Mouse (Mus musculus) spleen, postnatal 36 days (tissue): ENCODE measurements around the gene Nelfcd.

Experiments
- DNase-seq, 2 experiments: peaks; one replicate each; pipeline ENCODE4 v3.0.0; 2022; ENCODE audit warnings: low spot score in 2 of 2, mixed read lengths in 1 of 2

Nelfcd gene

DNA sequence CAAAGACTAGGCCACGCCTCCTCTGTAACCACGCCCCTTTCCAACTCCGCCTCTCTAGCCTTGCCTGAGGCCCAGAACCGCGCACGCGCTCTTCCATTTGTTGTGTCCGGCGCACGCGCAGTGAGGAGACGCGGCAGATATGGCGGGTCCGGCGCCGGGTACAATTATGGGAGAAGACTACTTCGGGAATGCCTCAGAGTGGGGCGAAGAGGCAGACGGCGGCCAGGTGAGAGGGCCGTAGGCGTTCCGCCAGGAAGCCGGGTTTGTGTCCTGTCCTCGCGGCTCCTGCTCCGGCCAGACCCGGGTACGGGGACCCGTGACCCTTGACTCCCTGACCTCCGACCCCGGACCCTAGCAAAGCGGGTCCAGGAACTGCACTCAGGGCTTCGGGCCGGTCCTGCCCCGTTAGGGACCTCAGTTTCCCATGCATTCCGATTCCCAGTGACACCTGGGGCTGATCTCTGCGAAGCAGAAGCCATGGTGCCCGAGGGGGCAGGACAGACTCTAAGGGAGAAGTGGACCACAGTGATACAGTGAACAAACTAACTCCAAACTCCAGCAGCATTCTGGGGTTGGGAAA is at the start of gene Nelfcd:
TSS of gene Nelfcd (plus strand) at position 74 of the 580 bp plus-strand sequence.
- peak; percentile 93 to 96 for DNase-seq

DNA sequence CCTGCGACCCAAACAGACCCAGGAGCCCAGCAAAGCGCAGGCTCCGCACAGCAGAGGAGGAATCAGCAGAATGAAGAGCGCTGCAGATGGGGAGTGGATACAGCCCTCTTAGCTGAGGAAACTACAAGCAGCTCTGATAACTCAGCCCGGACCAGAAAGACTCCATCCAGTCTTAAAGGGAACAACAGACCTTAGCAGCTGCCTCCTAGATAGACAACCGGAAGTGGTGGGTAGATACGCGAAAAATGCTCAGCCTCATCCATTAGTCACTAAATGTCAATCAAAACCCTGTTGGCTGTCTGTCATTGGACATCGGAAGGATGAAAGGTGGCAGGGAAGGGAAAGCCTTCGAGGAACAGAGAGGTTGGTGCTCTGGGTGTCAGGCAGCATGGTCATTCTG is 49.0 kb upstream of the Nelfcd start:
- DNase-seq: no peak

DNA sequence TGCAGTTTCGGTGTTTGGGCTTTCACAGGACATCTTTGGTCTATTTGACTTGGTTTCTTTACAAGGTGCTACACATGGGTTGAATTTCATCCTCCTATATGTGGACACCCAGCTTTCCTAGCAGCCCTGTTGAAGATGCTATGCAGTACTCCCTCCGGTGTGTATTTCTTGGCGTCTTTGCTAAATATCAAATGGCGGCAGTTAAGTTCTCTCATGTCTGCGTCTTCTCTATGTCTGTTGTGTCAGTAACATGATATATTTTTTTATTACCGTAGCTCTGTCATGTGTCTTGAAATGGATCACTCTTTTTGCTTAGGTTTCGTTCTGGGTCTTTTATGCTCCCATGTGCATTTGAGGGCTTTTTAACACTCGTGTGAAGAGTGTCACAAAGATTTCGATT is 34.6 kb upstream of the Nelfcd start:
- no peak for DNase-seq

DNA sequence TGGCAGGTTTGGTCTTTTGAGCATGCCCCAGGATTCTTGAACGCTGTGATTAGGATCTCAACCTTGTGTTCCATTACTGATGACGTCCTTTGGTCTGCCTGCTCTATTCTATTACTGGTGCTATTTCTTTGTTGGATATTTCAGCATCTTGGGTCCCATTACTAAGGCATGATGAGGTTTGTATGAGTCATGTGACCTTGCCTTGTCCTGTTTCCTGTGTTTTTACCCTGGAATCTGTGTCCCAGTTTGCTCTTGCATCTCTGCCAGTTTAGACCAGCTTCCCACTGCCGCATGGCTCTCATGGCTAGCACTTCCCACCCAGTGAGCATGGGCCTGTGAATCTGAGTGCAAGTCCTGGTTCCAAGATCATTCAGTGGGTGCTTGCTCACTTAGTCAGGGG is 23.7 kb upstream of the Nelfcd start:
- no peak for DNase-seq

DNA sequence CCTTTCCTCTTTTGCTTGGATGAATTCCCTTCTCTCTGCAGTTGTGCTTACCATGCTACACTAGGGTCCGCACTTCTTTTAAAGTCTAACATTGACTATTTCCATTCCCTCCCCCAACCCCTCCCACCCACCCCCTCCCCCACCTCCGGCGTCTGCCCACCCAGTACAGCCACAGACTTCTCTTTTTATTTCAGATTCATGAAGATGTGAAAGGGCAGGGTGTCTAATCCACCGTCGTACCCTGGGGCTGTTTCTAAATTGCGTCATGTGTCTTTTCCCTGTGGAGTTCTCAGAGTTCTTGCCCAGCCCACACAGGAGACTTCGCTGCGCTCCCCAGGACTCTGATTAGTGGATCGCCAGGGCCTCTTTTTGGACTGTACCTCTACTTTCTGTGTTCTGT is 23.1 kb upstream of the Nelfcd start:
- no peak for DNase-seq

DNA sequence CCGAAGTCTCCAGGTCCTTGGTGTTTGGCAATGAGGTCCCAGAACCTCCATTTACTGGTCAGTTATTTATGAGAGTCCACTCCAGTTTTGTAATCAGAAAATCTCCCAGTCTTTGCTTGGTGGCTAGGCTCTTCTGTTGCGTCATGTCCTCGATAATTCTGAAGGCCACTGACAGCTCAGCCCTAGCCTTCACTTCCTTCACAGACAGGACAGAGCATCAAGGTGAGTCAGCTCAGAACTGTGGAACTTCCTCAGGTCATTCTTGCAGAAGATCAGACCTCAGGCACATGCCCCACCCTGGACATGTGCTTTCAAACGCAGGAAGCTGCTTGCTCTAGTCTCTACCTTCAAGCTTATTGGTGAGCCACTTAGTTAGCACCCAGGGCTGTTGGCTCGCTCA is 22.2 kb upstream of the Nelfcd start:
- DNase-seq: no peak

DNA sequence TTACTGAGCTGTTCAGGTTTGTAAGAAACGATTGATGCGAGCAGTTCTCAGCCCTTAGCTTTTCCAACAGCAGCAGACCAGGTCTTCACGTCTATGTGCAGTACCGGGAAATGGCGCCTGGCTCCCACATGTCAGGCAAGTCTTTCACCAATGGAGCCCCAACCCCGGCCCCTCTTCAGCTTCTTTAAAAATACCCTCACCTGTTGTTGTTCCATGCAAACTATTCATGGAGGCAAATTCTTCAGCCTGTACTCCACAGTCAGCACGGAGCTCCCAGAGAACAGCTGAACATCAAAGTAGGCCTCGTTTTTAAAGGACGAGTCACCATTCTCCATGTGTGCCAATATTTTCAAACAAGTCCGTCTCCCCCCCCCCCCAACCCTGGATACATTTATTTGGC is 19.0 kb upstream of the Nelfcd start:
- no peak for DNase-seq

DNA sequence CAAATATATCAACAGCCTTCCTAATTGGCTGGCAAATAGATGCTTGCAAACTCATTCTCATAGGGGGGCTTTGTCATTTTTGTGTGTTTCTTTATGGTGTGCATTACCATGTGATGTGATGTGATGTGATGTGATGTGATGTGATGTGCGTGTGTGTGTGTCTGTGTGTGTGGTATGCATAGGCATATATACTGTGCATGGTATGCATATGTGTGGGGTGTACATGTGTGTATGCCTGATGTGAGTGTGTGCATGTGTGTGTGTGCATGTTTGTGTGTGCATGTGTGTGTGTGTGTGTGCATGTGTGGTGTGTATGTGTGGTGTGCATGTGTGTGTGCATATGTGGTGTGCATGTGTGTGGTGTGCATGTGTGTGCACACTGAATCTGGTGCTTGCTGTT is 18.5 kb upstream of the Nelfcd start:
- DNase-seq: no peak

DNA sequence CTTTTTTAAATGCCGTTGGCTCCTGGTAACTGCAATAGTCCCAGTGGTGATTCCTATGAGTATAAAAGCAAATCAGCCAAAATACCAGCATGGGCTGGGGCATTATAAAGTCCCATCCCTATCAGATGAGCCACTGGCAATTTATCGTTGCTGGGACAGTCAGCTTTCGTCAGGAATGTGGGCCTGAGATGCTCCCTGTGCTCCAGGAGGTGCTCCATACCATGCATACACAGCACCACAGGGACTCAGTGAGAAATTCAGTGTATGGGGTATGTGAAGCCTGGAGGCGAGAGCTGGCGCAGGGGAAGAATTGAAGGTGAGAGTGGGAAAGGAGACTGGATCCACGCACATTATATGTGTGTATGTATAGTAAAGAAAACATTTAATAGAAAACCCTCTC is 17.7 kb upstream of the Nelfcd start:
- no peak for DNase-seq

DNA sequence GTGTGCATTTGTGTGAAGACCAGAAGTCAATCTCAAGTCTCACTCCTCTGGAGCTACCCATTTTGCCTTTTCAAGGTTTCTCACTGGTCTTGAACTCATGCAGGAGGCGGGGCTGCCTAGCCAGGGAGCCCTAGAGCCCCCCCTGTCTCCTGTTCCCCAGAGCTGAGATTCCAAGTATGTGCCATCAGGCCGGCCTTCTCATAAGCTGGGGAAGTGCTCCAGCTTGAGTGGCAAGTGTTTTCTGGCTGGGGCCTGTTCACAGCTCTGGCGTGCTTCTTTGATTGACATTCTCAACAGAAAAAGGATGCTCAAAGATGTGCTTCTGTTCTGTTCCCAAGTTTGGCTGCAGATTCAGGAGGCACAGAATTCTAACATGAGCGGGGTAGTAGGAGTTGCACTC is 15.2 kb upstream of the Nelfcd start:
- no peak for DNase-seq

DNA sequence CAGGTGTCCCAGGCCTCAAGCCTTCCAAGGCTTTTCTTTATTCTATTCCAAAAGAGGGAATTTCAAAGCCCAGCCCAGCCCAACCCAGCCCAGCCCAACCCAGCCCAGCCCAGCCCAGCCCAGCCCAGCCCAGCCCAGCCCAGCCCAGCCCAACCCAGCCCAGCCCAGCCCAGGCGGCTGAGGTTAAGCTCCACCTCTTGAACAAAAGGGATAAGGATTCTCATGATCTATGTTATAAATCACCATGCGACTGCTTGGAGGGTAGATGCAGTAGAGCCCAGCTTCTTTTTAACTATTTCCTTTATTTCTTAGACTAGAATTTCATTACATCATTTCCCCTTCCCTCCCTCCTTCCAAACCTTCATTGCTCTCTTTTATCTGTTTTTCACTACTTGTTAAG is 5.4 kb upstream of the Nelfcd start:
- DNase-seq: no peak

DNA sequence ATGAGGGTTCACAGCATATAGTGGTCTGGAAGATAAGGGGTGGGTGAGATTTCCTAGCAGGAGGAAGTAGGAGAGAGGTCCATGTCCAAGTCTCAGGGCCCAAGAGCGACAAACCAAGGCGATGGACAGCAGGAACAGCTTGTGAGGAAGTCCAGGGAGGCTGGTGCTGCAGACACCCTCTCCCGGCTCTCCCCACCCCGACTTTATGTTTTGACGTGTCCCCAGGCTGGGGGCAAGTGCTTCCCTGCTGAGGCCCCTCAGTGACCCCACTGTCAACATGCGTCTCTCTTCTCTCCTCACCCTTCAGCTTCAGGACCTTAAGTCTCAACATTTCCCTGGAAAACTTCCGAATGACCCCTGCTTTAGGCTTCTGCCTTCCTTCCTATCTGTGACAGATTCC is 2.5 kb upstream of the Nelfcd start:
- DNase-seq: no peak

DNA sequence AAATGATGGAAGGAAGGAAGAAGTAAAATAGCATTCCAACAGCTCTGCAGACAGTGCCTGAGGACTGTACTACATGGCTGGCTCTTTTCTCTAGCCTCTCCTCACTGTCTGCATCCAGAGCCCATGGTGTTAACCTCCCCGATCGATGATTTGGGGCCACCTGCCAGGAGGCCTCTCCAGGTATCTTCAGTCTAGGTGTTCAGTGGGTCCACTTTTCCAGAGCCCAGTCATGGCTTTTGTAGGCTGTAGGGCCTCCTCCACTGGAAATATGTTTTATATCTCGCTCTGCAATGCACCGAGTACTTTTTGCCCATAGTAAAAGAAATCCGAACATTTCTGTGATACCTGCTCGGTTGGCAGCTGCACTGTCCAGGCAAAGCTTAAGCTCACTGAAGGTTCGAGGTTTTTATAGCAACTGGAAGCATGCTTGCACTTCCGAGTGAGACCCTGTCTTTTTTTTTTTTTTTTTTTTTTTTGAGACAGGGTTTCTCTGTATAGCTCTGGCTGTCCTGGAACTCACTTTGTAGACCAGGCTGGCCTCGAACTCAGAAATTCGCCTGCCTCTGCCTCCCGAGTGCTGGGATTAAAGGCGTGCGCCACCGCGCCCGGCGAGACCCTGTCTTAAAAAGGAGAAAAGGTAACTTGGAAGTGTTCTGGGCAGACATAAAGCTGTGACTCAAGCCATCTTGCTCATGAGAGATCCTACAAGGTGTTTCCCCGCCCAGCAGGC is 438 bp upstream of the Nelfcd start:
- no peak for DNase-seq

DNA sequence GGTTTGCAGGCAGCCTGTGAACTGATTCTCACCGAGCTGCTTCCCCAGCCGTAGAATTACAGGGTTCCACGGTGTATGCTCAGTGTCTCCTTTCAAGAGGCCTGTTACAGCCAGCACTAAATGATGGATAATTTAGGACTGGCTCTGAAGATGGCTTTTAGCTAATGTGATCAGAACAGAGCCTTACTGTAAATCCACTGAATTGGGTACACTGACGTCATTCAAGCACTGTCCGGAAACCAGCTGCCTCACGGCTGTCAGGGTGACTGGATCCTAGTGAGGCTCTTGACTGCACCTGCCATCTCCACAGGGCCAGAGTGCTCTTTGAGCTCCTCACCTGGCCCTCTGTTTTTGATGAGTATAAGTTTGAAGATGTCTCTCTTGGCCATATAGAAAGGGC is 5.5 kb downstream of the Nelfcd start:
- DNase-seq: no peak

DNA sequence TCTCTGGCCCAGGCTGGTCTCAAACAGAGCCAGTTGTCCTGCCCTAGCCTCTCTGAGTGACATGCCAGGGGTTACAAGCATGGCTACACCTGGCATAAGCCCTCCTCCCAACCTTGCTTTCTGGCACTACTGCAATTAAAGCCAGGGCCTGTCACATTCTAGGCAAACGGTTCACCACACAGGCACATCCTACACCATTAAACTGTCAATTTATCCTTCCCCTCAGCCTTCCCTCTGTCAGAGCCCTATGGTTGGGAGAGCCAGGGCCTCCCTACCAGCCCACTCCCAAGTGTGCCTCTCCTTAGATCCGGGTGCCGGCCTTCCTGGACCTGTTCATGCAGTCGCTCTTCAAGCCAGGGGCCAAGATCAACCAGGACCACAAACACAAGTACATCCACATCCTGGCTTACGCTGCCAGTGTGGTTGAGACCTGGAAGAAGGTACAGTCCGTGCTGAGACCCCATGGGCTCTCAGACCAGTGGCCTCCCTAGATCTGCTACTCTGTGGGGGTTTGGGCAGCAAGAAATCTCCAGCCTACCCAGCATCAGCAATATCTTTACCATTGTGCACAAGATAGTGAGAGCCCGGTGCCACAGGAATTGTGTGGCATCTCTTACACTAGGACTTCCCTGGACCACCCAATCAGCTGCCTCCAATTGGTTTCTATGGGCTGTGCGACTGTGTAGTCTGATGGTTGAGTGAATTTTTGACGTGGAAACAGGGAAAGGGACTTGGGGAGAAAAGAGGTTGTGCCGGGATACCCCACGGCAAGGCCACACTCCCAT is 8.9 kb downstream of the Nelfcd start:
- DNase-seq: no peak

DNA sequence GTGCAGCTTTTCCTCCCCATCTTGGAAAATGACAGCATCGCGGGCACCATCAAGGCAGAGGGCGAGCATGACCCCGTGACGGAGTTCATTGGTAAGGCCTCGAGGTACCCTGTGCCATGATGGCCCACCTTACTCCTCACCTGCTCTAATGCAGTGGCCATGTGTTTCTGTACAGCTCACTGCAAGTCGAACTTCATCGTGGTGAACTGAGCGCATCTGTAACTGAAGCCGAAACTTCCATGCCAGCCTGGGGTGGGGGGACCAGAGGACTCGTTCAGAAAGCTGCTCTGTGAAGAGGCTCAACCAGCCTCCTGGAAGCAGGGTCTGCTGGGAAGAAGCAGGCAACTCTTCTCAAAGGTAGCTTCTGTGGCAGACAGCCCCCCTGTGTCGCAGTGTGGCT is 11.3 kb downstream of the Nelfcd start:
- DNase-seq: no peak

DNA sequence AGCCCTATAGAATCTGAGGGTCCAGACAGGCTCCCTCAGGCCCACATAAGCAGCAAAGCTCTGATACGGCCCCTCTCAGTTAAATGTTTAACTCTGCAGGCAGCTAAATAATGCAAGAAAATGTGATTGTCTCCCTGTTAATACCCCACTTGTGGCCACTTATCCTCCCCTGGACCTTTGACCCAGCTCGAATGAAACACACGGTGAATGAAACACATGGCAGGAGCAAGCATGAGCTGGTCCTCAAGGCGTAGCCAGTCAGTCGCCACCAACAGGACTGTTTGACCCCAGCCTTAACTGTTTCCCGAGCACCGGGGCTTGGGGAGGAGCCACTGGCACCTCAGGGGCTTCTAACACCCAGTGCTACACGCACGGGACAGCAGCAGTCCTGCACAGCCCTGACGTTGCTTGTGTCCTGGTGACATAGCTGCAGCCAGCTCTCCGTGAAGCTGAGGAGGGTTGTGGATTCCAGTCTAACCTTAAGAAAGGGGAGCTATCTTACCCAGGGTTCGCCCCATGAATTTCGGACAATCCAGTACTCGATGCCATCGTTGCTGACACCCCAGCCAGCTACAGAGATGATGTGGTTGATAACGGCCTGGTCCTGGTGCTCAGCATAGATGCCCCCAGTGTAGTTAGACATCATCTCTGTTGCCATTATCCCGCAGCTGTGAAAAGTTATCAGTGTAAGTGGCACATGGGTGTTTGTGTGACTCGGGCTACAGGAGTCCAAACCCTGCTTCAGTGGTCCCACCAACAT is 12.7 kb downstream of the Nelfcd start:
- no peak for DNase-seq

DNA sequence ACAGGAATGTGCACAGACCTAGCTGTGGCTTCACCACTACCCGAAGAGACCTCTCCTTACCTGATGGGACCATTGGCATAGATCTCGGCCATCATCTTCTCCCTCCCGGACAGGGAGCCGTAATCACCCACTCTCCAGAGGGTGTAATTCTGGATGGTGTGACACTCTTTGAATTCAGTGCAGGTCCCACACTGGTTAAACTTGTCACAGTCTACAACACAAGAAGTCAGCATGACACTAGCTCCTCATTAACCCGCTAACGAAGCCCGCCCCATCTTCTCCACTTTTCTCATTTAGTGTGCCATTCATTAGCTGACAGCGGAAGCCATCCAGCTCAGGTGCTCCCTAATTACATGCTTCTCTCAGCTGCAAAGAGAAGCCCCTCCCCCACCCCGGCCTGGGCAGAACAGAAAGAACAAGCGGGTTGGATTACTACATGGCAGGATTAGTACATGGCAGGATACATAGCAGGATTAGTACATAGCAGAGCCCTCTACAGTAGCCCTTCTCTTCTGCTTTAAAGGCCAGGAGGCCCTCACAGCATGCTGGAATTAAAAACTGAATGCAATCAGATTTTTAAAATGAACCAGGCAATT is 13.5 kb downstream of the Nelfcd start:
- DNase-seq: no peak

DNA sequence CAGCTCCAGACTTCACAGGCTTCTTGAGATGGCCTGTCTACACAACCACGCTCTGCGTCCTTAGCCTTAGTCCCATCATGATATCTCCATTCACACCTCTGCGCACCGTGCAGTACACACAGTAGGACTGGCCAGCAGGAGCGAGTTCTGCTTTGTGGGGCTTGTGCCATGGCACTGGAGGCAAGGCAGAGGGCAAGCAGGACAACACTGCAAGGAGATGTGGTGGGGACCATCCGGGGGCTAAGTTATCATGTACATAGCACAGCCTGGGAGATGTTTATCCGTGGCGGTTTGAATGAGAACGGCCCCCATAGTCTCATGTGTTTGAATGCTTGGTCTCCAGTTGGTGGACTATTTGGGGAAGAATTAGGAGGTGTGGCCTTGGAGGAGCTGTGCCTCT is 19.3 kb downstream of the Nelfcd start:
- no peak for DNase-seq

DNA sequence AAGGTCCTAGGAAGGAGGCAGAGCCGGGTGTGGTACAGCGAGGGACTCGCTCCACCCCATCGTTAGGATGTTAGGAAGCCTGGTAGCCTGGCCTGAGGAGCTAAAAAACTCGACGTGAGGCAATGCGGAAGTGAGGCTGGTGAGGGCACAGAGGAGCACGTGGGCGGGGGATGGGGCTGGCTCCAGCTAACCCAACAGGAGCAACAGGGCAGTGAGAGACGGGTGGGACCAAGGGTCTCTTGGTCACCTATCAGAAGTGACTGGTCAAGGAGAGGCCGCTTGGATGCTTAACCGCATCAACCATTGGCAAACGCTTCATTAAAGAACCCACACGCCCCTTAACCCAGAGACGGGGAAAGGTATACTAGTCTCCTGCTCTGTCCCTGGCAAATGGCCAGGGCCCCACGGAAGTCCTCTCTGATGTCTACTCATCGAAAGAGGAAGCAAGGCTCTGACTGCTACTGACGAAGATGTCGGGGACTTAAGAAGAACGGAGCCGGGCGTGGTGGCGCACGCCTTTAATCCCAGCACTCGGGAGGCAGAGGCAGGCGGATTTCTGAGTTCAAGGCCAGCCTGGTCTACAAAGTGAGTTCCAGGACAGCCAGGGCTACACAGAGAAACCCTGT is 20.6 kb downstream of the Nelfcd start:
- peak; percentile 79 to 87 for DNase-seq

DNA sequence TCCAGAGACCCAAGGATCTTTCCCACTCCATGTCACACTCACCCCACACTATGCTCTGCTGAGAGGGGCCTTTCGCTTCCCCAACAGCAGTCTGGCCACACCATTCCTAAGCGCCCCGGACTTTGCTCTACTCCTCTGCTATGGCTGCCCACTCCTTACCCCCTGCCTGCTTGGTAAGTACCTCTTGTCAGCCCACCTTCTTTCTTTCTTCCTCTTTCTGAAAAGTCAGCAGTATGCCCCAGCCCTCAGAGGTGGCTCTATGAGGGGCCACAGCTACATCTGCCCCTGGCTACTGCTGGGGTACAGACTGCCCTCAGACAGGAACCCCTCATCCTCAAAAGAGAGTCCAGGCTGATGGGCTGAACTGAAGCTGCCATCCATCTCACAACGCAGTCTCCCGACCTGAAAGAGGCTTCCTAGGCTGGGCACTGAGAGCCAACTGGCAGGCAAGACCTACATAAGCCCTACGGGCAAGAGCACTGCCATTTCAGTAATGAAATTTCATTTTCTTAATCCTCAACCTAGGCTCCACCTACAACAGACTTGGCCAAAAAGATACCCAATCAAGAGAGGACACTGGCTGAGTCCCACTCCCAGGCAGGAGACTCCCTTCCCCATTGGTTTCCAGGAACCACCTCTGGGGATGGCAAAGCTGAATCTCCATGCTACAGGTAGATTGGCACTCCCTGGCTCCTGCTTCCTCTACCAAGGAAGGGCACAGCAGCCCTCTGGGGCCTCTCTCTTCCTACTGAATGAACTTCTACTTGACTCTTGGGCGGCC is 21.5 kb downstream of the Nelfcd start:
- peak; percentile 31 to 46 for DNase-seq
